Mouse (Mus musculus) gastrocnemius, postnatal 4 days (tissue): ENCODE measurements around the gene Serpinb6a. TPM values are rescaled to one million over a fixed set of nuclear protein-coding genes. Genes with fewer than 3 reads are reported as not detected.
"Not testable (repeated sequence)": the region's sequence is repeated elsewhere in the genome, so short reads cannot be mapped to it uniquely, and the experiment has no call there.

Experiments used
- DNase-seq, 2 experiments: peaks; one replicate each; pipeline ENCODE4 v3.0.0; 2021 to 2022; ENCODE audit warnings: low spot score in 2 of 2, mixed read lengths in 2 of 2
- total RNA-seq, 2 experiments: library from RNA; stranded (reverse); gene quantifications; 2 replicates each; pipeline ENCODE4 v1.2.3; 2021

The Serpinb6a gene
- total RNA-seq, 2 experiments from 2014 or later: 77.8 to 80.1 TPM

DNA sequence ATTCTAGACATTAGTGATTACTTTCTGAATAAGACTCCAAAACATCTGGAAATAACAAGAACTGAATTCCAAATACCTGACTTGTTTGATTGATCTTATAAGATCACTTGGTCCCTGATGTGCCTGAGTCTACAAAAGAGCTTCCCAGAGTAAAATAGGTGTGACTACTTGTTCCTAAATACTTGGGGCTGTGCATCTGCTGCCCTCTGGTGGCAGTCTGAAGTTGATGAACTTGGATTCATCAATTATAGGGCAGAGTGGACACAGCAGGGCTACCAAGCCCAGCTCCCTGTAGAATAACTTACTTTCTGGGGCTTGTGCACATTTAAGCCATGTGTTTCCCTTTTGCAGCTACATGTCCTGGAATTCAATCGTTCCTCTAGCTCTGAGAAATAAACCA is 7.4 kb downstream of the Serpinb6a start:
- peak; percentile 23 to 67 for DNase-seq

DNA sequence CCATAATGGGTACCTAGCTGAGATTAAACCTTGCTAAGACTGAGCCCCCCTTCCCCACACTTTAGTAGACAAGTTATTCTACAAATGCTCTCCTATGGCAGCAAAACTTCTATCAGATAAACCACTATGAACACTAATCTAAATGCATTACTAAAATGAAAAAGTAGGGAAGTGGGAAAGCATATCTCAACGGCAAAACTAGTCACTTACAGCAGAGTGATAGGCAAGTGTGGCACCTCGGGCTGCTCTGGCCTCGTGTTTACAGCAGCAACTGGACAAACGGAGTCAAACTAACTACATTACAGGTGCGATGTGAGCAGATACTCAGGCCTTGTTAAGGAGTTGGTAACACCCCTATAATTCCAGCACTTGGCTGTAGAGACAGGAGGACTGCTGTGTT is 13.0 kb downstream of the Serpinb6a start:
- no peak for DNase-seq

DNA sequence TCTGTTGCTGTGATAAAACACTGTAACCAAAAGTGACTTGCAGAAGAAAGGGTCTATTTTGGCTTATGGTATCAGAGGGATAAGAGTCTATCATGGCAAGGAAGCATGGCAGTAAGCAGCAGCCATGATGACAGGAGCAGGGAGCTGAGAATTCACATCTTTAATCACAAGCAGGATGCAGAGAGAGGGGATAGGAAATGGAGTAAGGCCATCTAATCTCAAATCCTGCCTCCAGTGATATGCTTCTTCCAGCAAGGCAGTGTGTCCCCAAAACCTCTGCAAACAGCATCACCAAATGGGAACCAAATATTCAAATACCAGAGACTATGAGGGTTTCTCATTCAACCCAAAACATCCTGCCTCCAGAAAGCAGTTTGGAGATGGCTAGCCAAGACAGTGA is 36.0 kb downstream of the Serpinb6a start:
- no peak for DNase-seq

DNA sequence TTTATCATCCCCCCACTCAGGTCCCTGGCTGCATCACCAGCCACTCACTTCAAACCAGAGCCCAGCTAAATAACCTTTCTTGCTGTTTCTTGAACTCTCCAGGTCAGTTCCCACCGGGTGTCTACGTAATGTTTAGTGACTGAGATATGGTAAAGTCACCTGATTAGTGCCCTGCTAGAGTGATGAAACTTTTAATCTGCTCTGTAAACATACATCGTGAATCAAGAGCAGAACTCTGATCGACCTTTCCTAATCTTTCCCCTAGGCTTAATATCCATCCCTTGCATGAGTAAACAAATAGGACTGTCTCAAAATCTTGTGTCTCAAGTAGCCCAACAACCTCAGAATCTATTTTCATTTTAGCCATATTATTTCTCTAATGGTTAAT is 36.6 kb downstream of the Serpinb6a start:
- no peak for DNase-seq

DNA sequence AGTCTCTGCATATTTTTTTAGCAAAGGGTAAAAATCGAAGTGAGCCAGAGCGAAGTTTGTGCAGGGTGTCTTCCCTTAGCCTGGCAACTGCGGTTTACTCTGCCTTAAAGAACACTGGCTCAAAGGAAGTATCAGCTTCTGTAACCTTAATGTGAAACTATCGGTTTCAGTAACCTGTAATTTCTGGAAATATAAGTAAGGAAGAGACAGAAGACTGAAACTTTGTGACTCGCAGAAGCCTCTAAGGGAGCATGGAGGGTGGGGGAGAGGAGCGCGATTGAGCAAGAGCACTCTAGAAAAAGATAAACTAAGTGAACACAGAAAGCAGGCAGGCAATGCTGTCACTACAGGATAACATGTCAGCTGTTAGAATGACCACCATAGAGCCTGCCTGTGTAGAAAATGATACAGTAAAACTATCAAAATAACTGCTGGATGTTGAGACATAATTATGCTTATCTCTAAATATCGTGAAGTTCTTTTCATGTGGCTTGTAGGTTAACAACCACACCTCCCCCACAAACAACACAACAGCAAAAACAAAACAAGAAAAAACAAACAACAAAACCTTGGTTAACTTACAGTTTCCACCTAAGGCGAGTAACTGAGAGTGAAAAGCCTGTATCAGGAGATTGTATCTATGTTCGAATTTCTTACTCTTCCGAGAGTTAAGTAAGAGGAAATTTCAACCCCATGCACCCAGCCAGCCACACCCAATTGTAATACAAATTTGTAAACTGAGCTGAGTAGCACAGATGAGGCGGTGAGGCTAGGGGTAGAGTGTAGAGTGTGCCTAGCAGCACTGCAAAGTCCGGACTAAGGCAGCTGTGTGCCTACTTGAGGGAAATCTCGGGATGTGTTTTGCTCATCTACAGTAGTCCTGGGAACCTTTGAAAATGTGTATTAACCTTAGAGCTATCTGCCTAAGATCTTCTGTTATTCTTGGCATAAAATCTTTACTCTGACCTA is 37.3 kb downstream of the Serpinb6a start:
- no peak for DNase-seq

DNA sequence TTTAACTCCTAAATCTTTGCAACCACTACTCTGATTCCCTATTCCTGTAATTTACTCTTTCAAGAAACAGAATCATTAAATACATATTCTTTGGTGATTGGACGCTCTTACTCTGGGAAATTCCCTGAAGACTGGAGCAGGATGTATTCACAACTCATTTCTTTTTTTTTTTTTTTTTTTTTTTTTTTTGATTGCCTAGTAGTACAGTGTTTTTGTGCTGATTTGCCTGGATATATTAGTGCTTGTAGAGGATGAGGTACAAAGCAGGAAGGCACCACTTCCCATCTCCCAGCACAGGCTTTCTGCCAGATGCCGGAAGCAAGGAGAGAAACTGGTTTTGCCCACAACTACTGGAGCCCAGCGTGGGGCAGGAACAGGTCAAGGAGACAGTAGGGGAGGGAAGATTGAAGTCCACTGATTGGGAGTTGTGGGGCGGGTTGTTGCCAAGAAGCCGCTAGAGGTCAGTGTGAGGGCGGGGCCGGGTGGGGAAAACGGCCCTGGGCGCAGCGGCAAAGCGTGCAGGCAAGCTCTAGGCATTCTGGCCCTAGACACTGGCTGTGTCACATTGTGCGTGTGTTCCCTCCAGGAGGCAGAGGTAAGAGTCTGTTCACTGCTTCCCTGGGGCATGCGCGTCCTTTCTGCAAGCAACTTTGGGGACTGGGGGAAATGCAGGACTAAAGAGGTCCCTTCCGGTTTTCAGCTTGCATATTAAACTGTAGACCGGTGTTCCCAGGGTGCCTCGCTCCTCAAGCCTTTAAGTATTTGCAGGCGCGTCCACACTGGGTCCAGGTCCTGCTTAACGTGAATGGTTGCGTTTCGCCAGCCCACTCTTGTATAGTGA is 38.2 kb downstream of the Serpinb6a start, which contains the start of gene Nqo2:
Nqo2 (plus strand) TSS at position 482 of the 841 bp plus-strand sequence.
- DNase-seq: peak; percentile 37 to 58

DNA sequence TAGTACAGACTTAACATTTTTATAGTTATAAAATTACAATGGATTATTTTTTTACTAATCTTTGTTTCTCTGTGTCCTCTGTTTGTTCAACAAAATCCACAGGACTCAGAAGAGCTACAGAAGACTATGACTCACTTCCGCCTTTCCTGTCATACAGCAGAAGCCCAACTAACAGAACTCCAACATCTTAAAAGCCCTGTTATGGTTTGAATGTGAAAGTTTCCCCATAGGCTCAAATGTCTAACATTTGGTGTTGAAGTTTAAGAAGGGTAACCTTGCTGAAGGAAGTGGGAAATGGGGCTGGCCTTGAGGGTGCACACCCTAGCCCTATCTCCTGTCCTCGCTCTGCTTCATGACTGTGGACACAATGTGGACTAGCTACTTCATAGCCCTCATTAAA is 42.8 kb downstream of the Serpinb6a start:
- no peak for DNase-seq

DNA sequence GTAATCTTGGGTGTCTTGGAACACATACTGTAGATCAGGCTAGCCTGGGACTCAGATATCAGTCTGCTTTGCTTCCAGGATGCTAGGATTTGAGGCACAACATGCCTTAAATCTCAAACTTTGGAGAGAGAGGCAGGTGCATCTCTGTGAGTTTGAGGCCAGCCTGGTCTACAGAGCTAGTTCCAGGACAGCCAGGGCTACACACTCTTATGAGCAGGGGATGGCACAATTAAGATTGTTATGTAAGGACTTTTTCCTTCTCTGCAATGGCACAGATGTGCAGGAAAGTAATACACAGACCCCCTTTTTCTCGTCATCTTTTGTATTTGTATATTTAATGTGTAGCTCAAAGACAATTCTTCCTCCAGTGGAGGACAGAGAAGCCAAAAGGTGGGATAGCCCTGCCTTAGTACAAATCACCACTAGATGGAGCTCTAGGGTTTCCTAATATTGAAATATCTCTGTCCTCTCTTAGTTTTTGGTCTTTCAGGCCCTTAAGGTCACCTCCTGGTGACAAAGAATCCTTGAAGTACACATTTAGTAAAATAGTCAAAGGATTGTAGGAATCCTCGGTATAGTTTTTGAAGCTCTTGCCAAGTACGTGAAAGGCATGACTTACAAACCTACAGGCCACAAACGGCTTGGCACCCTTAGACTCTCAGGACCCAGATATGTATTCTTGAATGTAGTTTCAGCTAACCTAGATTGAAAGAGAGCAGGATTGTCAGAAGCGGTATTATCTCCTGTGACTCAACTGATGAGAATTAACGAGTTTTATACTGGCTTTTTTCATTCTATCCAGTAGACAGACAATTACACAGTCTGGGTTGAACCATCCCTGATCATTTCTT is 45.8 kb downstream of the Serpinb6a start:
- DNase-seq: no peak

DNA sequence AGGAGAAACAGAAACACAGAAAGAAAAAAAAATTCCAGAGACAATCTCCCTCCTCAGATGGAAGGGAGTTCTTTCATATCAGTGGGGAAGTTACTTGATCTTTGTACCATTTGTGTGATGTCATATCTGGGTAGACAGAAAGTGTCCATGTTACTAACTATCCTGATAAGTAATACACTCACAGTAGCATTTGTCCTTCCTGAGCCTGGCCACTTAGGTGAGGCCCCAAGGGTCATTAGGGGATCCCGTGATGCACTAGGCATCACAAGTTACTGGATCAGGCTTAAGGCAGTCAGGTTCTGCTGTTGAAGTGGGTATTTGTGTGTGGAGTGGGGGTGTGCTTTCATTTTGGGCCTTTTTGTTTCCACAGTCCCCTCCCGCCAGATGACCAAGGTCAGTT is 49.6 kb downstream of the Serpinb6a start:
- no peak for DNase-seq

DNA sequence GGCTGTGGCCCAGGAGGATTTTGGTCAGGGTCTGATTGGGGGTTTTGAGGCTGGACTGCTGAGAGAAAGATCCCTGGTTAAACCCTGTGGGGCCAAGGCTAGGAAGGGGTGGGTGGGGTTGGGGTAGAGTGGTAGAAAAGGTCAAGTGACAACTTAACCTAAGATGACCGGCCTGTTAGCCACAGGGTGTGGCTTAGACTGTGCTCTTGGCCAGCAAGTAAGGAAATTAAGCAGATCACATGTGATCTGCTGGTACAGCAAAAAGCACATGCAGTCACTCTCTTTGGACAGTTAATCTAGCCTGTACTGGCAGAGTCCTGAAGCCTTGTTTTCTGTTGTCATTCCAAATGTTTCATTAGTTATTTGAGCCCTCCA is 50.5 kb downstream of the Serpinb6a start:
- DNase-seq: no peak

DNA sequence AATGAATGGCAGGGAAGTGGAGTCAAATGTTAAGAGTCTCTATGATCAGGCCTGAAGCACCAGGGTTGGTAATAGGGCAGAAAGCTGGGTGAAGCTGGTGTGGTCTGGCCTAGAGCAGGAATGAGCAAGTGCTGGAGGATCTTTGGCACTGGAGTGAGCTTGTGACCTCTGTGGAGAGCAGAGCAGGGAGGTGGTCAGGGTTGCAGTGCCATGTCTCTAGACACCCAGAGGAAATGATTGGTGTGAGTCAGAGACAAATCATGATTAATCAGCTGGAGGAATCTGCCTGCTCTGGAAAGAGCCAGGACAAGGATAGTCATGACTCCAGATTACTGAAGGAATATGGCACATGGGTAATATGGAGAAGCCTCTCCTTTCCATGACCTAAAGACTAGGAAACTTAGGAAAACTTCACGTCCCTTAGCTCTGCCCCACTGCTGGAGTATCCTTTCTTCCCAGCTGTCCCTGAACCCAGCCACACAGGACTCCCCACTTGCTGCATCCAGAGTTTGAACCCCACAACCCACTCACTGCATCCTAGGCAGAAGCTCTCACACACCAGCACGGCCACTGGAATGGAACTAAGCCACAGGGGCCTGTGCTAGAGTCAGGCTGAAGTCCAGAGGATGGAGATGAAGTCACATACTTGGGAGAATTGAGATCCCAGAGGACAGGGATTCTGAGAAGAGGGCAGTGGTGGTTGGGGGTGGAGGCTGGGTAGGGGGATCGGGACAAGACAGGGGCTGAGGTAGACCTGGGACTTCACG is 51.1 kb downstream of the Serpinb6a start:
- no peak for DNase-seq

DNA sequence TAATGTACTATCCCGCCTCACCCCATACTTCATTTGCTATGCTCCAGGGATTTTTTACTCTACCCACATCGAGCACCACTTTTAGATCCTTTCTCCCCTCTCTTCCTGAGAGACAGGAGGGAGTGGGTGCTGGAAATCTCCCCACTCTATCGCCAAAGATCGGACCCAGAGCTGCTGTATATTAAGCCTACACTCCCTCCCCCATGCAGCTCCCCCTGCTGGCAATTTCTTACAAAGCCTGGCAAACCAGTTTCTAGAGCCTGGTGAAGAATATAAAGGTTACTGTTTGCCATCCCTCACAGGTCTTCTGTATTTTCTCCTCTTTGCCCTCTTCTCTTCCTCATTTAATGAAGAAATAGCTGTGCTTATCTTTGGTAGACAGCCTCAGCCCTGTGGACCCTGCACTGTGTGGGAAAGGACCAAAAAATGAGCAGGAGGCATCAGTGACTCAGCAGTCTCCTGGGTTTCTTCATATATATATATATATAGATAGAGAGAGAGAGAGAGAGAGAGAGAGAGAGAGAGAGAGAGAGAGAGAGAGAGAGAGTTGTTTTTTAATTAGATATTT is 60.3 kb downstream of the Serpinb6a start:
- no peak for DNase-seq

DNA sequence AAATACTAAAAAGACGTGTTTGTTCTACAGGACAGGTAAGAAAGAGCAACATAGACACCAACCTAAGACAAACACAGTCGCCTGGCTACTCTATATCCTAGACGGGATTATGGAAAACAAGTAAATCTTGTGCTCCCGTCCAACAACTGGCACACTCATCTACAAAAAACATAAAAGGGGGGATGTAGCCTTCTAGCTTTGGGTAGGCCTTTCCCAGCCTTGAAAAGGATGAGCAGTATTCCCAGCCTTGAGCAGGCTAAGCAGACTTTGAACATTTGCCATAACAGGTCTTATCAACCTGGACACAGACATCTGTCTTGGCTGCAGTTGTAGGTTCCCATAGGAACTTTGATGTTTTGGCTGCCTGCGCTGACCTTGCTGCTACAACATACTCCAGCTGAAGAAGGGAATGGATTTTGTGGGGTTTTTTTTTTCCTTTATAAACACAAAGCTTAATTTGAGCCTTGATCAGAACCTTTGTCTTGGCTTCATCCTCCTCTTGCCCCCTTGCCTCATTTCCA is 61.2 kb downstream of the Serpinb6a start:
- no peak for DNase-seq

DNA sequence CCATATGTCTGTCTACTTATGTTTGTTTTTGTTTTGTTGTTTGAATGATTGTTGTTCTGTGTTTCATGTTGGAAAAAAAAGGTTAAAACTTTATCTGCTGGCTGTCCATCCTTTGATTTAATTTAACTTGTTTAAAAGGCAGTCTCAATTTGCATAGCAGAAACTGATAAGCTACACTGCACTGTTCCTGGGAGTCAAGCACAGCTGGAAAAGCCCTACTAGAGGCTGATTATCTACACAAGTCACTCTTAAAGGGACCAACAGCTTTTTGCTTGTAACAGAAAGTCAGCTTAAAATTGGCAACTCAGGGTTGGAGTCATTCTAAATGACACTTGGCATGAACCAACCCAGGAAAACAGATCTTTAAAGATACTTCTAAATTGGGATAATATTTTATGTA is 65.0 kb downstream of the Serpinb6a start:
- not testable (repeated sequence) for DNase-seq

DNA sequence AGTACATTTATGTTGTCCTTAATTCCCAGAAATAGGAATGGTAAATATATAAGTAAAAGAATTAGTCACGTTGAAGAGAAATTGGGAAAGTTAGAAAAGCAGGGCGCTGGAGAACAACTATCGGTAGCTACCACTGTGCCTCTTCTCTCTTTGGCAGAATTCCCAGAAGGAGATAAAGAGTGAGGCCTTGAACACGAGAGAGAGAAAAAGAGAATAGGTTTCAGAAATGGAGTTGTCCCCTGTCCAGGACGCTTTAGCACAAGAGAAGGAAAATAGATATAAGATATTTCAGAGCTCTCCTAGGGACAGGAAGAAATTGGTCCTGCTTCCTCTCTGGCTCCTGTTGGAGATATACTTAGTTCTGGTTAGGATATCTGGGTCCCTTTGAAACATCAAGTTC is 65.4 kb downstream of the Serpinb6a start:
- no peak for DNase-seq

DNA sequence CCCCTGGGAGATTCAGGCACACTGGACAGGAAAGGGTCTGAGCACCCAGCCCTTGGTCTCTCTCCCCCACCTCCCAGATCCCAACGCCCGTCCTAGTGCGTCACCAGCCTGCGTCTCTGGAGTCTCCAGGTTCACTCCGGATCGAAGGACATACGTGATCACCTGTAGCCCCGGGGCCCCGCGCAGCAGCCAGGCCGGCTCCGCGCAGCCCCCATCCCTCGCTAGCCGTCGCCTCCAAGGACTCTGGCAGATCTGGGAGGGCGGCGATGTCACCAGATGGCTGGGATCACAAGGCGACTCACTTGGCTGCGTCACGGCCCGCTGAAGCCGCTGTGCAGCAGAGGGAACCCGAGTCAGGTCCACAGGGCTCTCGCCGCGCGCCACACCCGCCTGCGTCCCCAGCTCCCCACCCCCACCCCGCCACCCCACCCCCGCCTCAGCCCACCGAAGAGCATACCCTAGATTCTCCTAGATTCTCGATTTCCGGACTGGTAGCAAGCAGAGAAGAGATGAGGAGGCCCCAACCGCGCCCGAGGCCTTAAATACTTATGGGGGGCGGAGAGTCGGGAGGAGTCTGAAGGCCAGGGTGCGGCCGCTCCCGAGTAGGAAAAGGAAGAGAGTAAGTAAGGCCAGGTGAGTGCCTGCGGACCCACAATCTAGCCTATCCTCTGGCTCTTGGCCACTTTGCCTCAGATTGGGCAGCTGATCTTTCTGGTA is 67.0 kb downstream of the Serpinb6a start:
- peak; percentile 33 to 61 for DNase-seq

DNA sequence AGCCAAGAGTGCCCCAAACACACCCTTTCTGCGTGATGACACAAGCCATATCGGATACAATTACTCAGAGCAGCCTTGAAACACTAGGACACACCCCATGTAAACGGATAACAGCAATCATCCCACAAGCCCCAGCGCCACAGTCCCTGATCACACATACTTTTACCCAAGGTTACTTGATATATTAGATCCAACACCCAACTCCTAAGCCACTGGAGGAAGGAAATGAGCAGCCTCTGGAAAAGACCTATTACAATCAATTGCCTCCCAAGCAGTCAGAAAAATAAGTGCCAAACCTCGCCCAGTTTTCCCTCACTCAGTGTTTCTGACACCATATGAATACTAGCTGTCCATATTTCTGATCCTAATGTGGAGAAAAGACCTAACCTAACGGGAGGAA is 67.9 kb downstream of the Serpinb6a start:
- DNase-seq: no peak

DNA sequence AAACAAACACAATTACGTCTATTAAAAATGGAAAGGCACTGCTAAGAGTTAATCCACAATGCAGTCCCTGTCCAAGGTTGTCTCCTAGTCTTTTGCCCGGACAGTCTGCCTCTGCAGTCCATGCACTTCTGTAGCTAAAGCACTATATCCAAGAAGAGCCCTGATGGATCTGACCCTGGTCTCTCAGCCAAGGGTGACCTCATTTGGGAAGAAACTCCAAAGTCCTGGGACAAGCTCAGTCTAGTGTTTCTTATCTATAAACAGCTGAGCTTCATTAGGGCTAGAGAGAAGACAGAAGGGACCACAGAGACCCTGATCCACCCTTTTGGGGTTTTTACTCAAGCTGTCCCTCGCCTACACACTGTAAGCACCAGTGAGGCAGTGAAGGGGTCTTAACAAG is 71.7 kb downstream of the Serpinb6a start:
- DNase-seq: peak in 1 of 2 experiments; percentile 22

DNA sequence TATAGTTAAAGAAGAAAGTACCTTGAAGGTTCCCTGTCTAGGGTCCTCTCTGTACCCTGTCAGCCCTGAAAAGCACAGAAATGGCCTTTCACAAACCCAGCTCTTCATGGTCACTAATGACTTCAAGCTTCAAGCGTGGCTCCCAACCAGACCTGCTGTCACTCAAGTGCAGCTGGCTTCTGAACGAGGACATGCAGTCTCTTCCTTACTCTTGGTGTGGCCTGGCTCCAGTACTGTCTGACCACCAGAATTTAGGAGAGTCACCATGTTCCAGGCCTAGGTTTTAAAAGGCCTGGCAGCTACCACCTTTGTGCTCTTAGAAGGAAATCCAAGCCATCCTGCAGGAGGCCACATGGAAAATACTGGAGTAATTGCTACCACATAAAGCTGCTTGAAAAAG is 72.3 kb downstream of the Serpinb6a start:
- no peak for DNase-seq
